In genomic region chr8:113636280-113636628, GRCm38 (mm10) we compare ENCODE assay signal across 8 mouse cellular contexts. TPM values are rescaled to one million over a fixed set of nuclear protein-coding genes. Genes with fewer than 3 reads are reported as not detected.
DNase-seq lines count a peak whose midpoint lies in the region; ATAC-seq and TF ChIP-seq lines count a peak whose summit lies in the region.

No protein-coding gene starts in this region.

- no peaks in the 10 kb centered on the region for H3K27me3 ChIP-seq in kidney, embryonic 15.5 days
- H3K27me3 ChIP-seq in intestine, embryonic 16.5 days (replicated peaks; ENCODE audit: control insufficient read depth, insufficient read depth, low read length): no peaks in the 10 kb centered on the region
- no peaks in the 10 kb centered on the region for H3K27me3 ChIP-seq in myocyte (ENCODE audit: control insufficient read depth, insufficient read depth, insufficient read length)

- no peaks in the 10 kb centered on the region for H3K9me3 ChIP-seq in kidney, embryonic 15.5 days (replicated peaks)
- H3K9me3 ChIP-seq in intestine, embryonic 16.5 days (ENCODE audit: control insufficient read depth, low read length): no peaks in the 10 kb centered on the region

- H3K79me2 ChIP-seq in myocyte (ENCODE audit: control insufficient read depth, insufficient read depth): no peaks in the 10 kb centered on the region

- peak overlapping the region; percentile 72; the same call in 1 of the 2 replicates for H3K9ac ChIP-seq in kidney, embryonic 15.5 days
- H3K9ac ChIP-seq in intestine, embryonic 16.5 days (ENCODE audit: low read depth, low read length): peak overlapping the region; percentile 79

- peaks cover 18% of the 10 kb centered on the region for H3K4me1 ChIP-seq in kidney, embryonic 15.5 days
- H3K4me1 ChIP-seq in brown adipose tissue, adult 24 weeks (ENCODE audit: control insufficient read depth, insufficient read depth, insufficient read length, low read length): peaks cover 6% of the 10 kb centered on the region; the same call in 1 of the 2 replicates
- peaks cover 16% of the 10 kb centered on the region for H3K4me1 ChIP-seq in intestine, embryonic 16.5 days (ENCODE audit: control insufficient read depth, insufficient read depth, low read length)

- H3K4me2 ChIP-seq in kidney, embryonic 15.5 days: peak overlapping the region; percentile 96
- peak overlapping the region; percentile 94 for H3K4me2 ChIP-seq in intestine, embryonic 16.5 days (ENCODE audit: low read depth, low read length)
- H3K4me2 ChIP-seq in myocyte (ENCODE audit: low read depth): peak overlapping the region; percentile 89

- H3ac ChIP-seq in myocyte (ENCODE audit: control insufficient read depth, insufficient read length): peak overlapping the region; percentile 39

- WGBS in kidney, embryonic 15.5 days: 37% methylated on average over 5 of the region's 5 CpGs
- WGBS in intestine, embryonic 16.5 days: 37% methylated on average over 5 of the region's 5 CpGs

- peak overlapping the region; percentile 94 for H3K4me3 ChIP-seq in kidney, embryonic 15.5 days (replicated peaks)
- peak overlapping the region; percentile 83 for H3K4me3 ChIP-seq in brown adipose tissue, adult 24 weeks (ENCODE audit: insufficient read depth, low read depth, low read length)
- peak overlapping the region; percentile 78 for H3K4me3 ChIP-seq in intestine, embryonic 16.5 days (ENCODE audit: low read length)
- peak overlapping the region; percentile 88 for H3K4me3 ChIP-seq in myocyte

- ATAC-seq in kidney, embryonic 15.5 days (replicated peaks; ENCODE audit: low FRiP score): no peak
- no peak for ATAC-seq in intestine, embryonic 16.5 days

- peaks cover 37% of the 10 kb centered on the region for H3K36me3 ChIP-seq in kidney, embryonic 15.5 days
- peaks cover 16% of the 10 kb centered on the region; the same call in 1 of the 2 replicates for H3K36me3 ChIP-seq in intestine, embryonic 16.5 days (ENCODE audit: control insufficient read depth, insufficient read depth, low read length)
- H3K36me3 ChIP-seq in myocyte (ENCODE audit: control insufficient read depth, insufficient read depth): peaks cover 2% of the 10 kb centered on the region

- TF ChIP-seq POLR2A in myocyte (IDR thresholded peaks at IDR 0.05; ENCODE audit: insufficient read length, low read depth): no peak

- DNase-seq in kidney, postnatal 36 days: no peak
- DNase-seq in adrenal gland, adult (ENCODE audit: inconsistent age in 2 of 2, low spot score in 1 of 2): no peak
- DNase-seq in right cerebral cortex, adult 18-20 months: no peak
- DNase-seq in layer of hippocampus, postnatal 25 days (ENCODE audit: extremely low spot score in 1 of 2, low spot score in 1 of 2): no peak

- H3K27ac ChIP-seq in kidney, embryonic 15.5 days: 0 out of 2 replicates have a peak overlapping the region, but pooled peaks have one; percentile 98
- H3K27ac ChIP-seq in brown adipose tissue, adult 24 weeks (replicated peaks; ENCODE audit: low read depth, low read length): no peak overlapping the region
- no peak overlapping the region for H3K27ac ChIP-seq in intestine, embryonic 16.5 days (ENCODE audit: low read length)

TF ChIP-seq in myocyte, 11 proteins besides CTCF, POLR2A, EP300 and RAD21:
- no peak for TF ChIP-seq E2F4 (IDR thresholded peaks at IDR 0.05; ENCODE audit: insufficient read depth)
- no peak for TF ChIP-seq MYOD1 (IDR thresholded peaks at IDR 0.05; ENCODE audit: control insufficient read depth in 1 of 3, insufficient read length in 2 of 3, low read depth in 2 of 3)
- no peak for TF ChIP-seq MYOG (IDR thresholded peaks at IDR 0.05; ENCODE audit: control insufficient read depth in 1 of 3, insufficient read depth in 1 of 3, insufficient read length in 2 of 3, low read depth in 2 of 3)
- no peak for TF ChIP-seq CEBPB (IDR thresholded peaks at IDR 0.05; ENCODE audit: insufficient read depth, poor library complexity, severe bottlenecking)
- no peak for TF ChIP-seq MAX (IDR thresholded peaks at IDR 0.05; ENCODE audit: low read depth)
- TF ChIP-seq TCF3 (IDR thresholded peaks at IDR 0.05; ENCODE audit: insufficient read length, low read depth): no peak
- no peak for TF ChIP-seq SRF (IDR thresholded peaks at IDR 0.05; ENCODE audit: control insufficient read depth, insufficient read length, low read depth)
- TF ChIP-seq USF1 (IDR thresholded peaks at IDR 0.05; ENCODE audit: low read depth): no peak
- no peak for TF ChIP-seq POLR2AphosphoS2 (IDR thresholded peaks at IDR 0.05; ENCODE audit: insufficient read length, low read depth)
- no peak for TF ChIP-seq REST (IDR thresholded peaks at IDR 0.05; ENCODE audit: insufficient read depth, insufficient read length)
- no peak for TF ChIP-seq TCF12 (IDR thresholded peaks at IDR 0.05; ENCODE audit: insufficient read depth, poor library complexity, severe bottlenecking)

RNA-seq across cellular contexts. Expression of gene Mon1b, which starts 0.9 kb away (rescaled TPM):
- 7.9 and 8.4 TPM in 2 replicates for polyA plus RNA-seq in kidney, embryonic 15.5 days (2015; fragmentation: Nextera tagmentation; extraction: Ambion mirVana)
- 6.6 TPM in 2 replicates for polyA plus RNA-seq in brown adipose tissue, adult 24 weeks (2012; ENCODE audit: insufficient read depth, insufficient read length, missing spikeins)
- 6.2 and 6.5 TPM in 2 replicates for polyA plus RNA-seq in intestine, embryonic 16.5 days (2015; fragmentation: Nextera tagmentation; extraction: Ambion mirVana)
- 4.9 TPM for polyA plus RNA-seq in myocyte (2012; fragmentation: generic; extraction: Trizol)
- total RNA-seq in layer of hippocampus, postnatal 25 days (2021): 10 to 100 TPM; 25.8 to 26.1 TPM

RNA-seq across cellular contexts. Expression of gene Syce1l, which starts 6.8 kb away (rescaled TPM):
- not detected in 2 replicates for polyA plus RNA-seq in kidney, embryonic 15.5 days (2015; fragmentation: Nextera tagmentation; extraction: Ambion mirVana)
- not detected in 2 replicates for polyA plus RNA-seq in brown adipose tissue, adult 24 weeks (2012; ENCODE audit: insufficient read depth, insufficient read length, missing spikeins)
- not detected in 2 replicates for polyA plus RNA-seq in intestine, embryonic 16.5 days (2015; fragmentation: Nextera tagmentation; extraction: Ambion mirVana)
- polyA plus RNA-seq in myocyte (2012; fragmentation: generic; extraction: Trizol): not detected
- total RNA-seq in layer of hippocampus, postnatal 25 days (2021): under 1 TPM in 1 of 2 experiments, not detected in 1; 0.37 TPM
